In the genomic region with DNA sequence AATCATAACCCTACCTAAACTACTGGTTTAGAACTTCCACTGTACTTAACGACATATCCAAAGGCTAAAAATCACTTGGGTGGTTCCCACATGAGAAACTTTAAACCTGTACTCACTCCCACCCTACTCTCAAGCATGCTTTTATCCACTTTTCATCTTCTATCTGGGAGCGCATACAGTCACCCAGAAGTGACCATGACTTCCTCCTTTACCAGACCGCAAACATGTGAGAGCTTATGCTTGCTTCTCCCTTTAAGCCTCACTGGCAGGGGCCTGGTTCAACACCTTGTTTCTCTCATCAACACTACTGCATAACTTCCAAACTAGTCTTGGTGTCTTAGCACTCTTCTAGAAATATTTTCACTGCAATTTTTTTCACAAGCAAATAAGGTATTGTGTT, we compare ENCODE assay signal across 21 mouse cellular contexts. TPM values are rescaled to one million over a fixed set of nuclear protein-coding genes. Genes with fewer than 3 reads are reported as not detected.
DNase-seq lines count a peak whose midpoint lies in the region; ATAC-seq and TF ChIP-seq lines count a peak whose summit lies in the region.
"Had no signal": no experiment of that assay in that cellular context is flagged by ENCODE, and none has a peak within 500 bp of the region (broad histone marks: within the 10 kb centered on the region; RNA-seq: fewer than 3 reads in every experiment).

No protein-coding gene starts in this region.

- H3K4me3 ChIP-seq in bone marrow macrophage, adult 2 months (ENCODE audit: insufficient read depth, low read length) = no peak overlapping the region
- H3K4me3 ChIP-seq in forebrain, postnatal 0 days (ENCODE audit: low read depth, low read length) = no peak overlapping the region
- H3K4me3 ChIP-seq: embryonic facial prominence, embryonic 12.5 days; erythroblast, embryonic 14.5 days; forebrain, embryonic 13.5 days; hindbrain, embryonic 12.5 days; kidney, embryonic 15.5 days; left cerebral cortex, adult 2 months; limb, embryonic 10.5 days; midbrain, embryonic 13.5 days had no signal

- H3K27me3 ChIP-seq in forebrain, postnatal 0 days (ENCODE audit: insufficient read depth, low read length) = no peaks in the 10 kb centered on the region
- H3K27me3 ChIP-seq: embryonic facial prominence, embryonic 12.5 days; forebrain, embryonic 13.5 days; hindbrain, embryonic 12.5 days; kidney, embryonic 15.5 days; midbrain, embryonic 13.5 days had no signal

- no peak overlapping the region for H3K4me2 ChIP-seq in forebrain, postnatal 0 days (ENCODE audit: low read depth)
- H3K4me2 ChIP-seq: embryonic facial prominence, embryonic 12.5 days; forebrain, embryonic 13.5 days; hindbrain, embryonic 12.5 days; kidney, embryonic 15.5 days; midbrain, embryonic 13.5 days had no signal

- peak; percentile 36 for DNase-seq in thymus, postnatal 0 days (ENCODE audit: low spot score)
- DNase-seq in thymus, postnatal 25 days = no peak
- no peak for DNase-seq in forebrain, postnatal 0 days
- DNase-seq in frontal cortex, adult 2 months (ENCODE audit: extremely low spot score in 1 of 2, low spot score in 1 of 2) = no peak
- no peak for DNase-seq in adrenal gland, postnatal 36 days
- no peak for DNase-seq in cerebellum, adult 18-20 months
- DNase-seq: cerebellum, adult 9-11 months; gastrocnemius, postnatal 25 days; kidney, postnatal 4 days; layer of hippocampus, adult 9-11 months; liver, postnatal 0 days had no signal

- 94% methylated on average over 3 of the region's 3 CpGs for WGBS in forebrain, postnatal 0 days

- peak; percentile 96 for ATAC-seq in megakaryocyte progenitor cell, adult 5-6 weeks (replicated peaks; ENCODE audit: poor library complexity)
- ATAC-seq in forebrain, postnatal 0 days = no peak
- ATAC-seq: forebrain, embryonic 13.5 days; liver, postnatal 0 days; midbrain, embryonic 13.5 days had no signal

- H3K27ac ChIP-seq in bone marrow macrophage, adult 2 months (ENCODE audit: insufficient read depth, low read depth, low read length) = peak overlapping the region; percentile 48
- H3K27ac ChIP-seq in forebrain, postnatal 0 days (ENCODE audit: low read depth, low read length) = no peak overlapping the region
- H3K27ac ChIP-seq: embryonic facial prominence, embryonic 12.5 days; forebrain, embryonic 13.5 days; hindbrain, embryonic 12.5 days; kidney, embryonic 15.5 days; left cerebral cortex, adult 2 months; limb, embryonic 10.5 days; midbrain, embryonic 13.5 days had no signal

- no peak overlapping the region for H3K9ac ChIP-seq in forebrain, postnatal 0 days
- H3K9ac ChIP-seq: embryonic facial prominence, embryonic 12.5 days; forebrain, embryonic 13.5 days; hindbrain, embryonic 12.5 days; kidney, embryonic 15.5 days; liver, postnatal 0 days; midbrain, embryonic 13.5 days had no signal

- H3K9me3 ChIP-seq in forebrain, postnatal 0 days (ENCODE audit: low read length) = no peaks in the 10 kb centered on the region
- H3K9me3 ChIP-seq: embryonic facial prominence, embryonic 12.5 days; forebrain, embryonic 13.5 days; hindbrain, embryonic 12.5 days; kidney, embryonic 15.5 days; limb, embryonic 10.5 days; midbrain, embryonic 13.5 days had no signal

- no peaks in the 10 kb centered on the region for H3K36me3 ChIP-seq in forebrain, postnatal 0 days (ENCODE audit: insufficient read depth)
- H3K36me3 ChIP-seq: embryonic facial prominence, embryonic 12.5 days; hindbrain, embryonic 12.5 days; kidney, embryonic 15.5 days; limb, embryonic 10.5 days; midbrain, embryonic 13.5 days had no signal

- no peak for TF ChIP-seq POLR2A in bone marrow macrophage, adult 2 months (IDR thresholded peaks at IDR 0.05; ENCODE audit: borderline replicate concordance, low read depth, low read length)

- TF ChIP-seq CTCF in bone marrow macrophage, adult 2 months (IDR thresholded peaks at IDR 0.05; ENCODE audit: low read depth, low read length) = no peak
- no peak for TF ChIP-seq CTCF in forebrain, postnatal 0 days (IDR thresholded peaks at IDR 0.05; ENCODE audit: low read depth)

- H3K4me1 ChIP-seq in bone marrow macrophage, adult 2 months (ENCODE audit: control insufficient read depth, insufficient read depth, low read length) = peaks cover 11% of the 10 kb centered on the region
- H3K4me1 ChIP-seq in forebrain, postnatal 0 days (ENCODE audit: insufficient read depth) = no peaks in the 10 kb centered on the region
- H3K4me1 ChIP-seq: embryonic facial prominence, embryonic 12.5 days; forebrain, embryonic 13.5 days; hindbrain, embryonic 12.5 days; kidney, embryonic 15.5 days; midbrain, embryonic 13.5 days had no signal

RNA-seq across cellular contexts. Expression of a gene that starts 55.6 kb away (rescaled TPM):
- polyA plus RNA-seq in thymus, postnatal 0 days (2015; fragmentation: Nextera tagmentation; extraction: Ambion mirVana) = 209 and 247 TPM in 2 replicates
- 48.1 and 57.4 TPM in 2 replicates for polyA plus RNA-seq in bone marrow macrophage, adult 2 months (2012; ENCODE audit: insufficient read depth, insufficient read length, missing spikeins)
- total RNA-seq in megakaryocyte progenitor cell, adult 5-6 weeks (2015) = 338 and 369 TPM in 2 replicates
- total RNA-seq in megakaryocyte progenitor cell, adult 5-6 weeks (2017) = 281 and 317 TPM in 2 replicates
- 124 and 134 TPM in 2 replicates for total RNA-seq in forebrain, postnatal 0 days (2014; rRNA removed)
- polyA plus RNA-seq in forebrain, postnatal 0 days (2015; fragmentation: Nextera tagmentation; extraction: Ambion mirVana) = 294 and 334 TPM in 2 replicates
- polyA plus RNA-seq in frontal cortex, adult 2 months (2012; rRNA removed) = 56.7 and 61.8 TPM in 2 replicates
- total RNA-seq in adrenal gland, postnatal 36 days (2021) = 100 to 1,000 TPM in 1 of 2 experiments, 10 to 100 TPM in 1; 89.7 to 126 TPM
